26 mouse cellular contexts compared by ENCODE assay signal in the genomic region with DNA sequence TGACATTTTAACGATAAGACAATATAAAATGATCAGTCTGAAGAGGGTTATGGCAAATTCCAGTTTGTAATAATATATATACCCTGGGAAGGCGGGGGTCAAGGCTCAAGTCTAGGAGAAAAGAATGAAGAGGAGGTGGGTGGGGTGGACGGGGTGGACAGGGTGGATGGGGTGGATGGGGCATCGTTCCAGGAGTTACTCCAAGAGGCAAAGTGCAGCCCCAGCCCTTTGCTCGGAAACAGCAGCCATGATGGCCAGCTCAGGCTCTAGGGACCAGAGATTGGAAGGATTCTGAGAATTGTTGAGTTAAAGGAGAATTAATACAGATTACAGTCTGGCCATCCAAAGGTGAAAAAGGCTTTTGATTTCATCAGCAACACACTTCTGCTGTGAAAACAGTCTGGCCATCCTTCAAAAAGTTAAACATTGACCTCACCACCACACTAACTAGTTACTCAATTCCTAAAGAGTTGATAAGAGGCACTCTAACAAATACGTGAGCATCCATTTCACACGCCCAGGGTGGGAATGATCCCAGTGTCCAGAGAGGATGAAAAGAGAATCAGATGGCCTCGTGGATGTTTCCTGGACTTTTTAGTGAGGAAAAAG. TPM values are rescaled to one million over a fixed set of nuclear protein-coding genes. Genes with fewer than 3 reads are reported as not detected.
DNase-seq lines count a peak whose midpoint lies in the region; ATAC-seq and TF ChIP-seq lines count a peak whose summit lies in the region.
"Had no signal": no experiment of that assay in that cellular context is flagged by ENCODE, and none has a peak within 500 bp of the region (broad histone marks: within the 10 kb centered on the region; RNA-seq: fewer than 3 reads in every experiment).

No protein-coding gene starts in this region.

- intact Hi-C loops in gastrocnemius, postnatal 14 days (cut with DNase I; ENCODE audit: low total_unique reads), result no loop called here

- ATAC-seq in lung, postnatal 0 days, result peak; percentile 56
- ATAC-seq: forebrain, embryonic 15.5 days had no signal

- no peaks in the 10 kb centered on the region for H3K36me3 ChIP-seq in lung, postnatal 0 days (ENCODE audit: insufficient read depth, low read length)
- H3K36me3 ChIP-seq: embryonic facial prominence, embryonic 12.5 days; forebrain, embryonic 15.5 days; G1E; heart, embryonic 15.5 days; hindbrain, embryonic 15.5 days; limb, embryonic 10.5 days; midbrain, embryonic 12.5 days; neural tube, embryonic 12.5 days had no signal

- 0 out of 2 replicates have a peak, but pooled peaks cover 3% of the 10 kb centered on the region for H3K4me1 ChIP-seq in lung, postnatal 0 days (ENCODE audit: insufficient read depth, low read depth, low read length)
- no peaks in the 10 kb centered on the region for H3K4me1 ChIP-seq in lung, adult 2 months (ENCODE audit: control insufficient read depth, insufficient read depth, low read length)
- H3K4me1 ChIP-seq: embryonic facial prominence, embryonic 12.5 days; forebrain, embryonic 15.5 days; hindbrain, embryonic 15.5 days; limb, embryonic 10.5 days; midbrain, embryonic 12.5 days; neural tube, embryonic 12.5 days had no signal

- no peaks in the 10 kb centered on the region for H3K9me3 ChIP-seq in lung, postnatal 0 days (ENCODE audit: low read length)
- H3K9me3 ChIP-seq: embryonic facial prominence, embryonic 12.5 days; forebrain, embryonic 15.5 days; G1E; heart, embryonic 15.5 days; hindbrain, embryonic 15.5 days; limb, embryonic 10.5 days; midbrain, embryonic 12.5 days had no signal

- H3K4me3 ChIP-seq in lung, postnatal 0 days (ENCODE audit: low read depth, low read length), result no peak overlapping the region
- no peak overlapping the region for H3K4me3 ChIP-seq in lung, adult 2 months (replicated peaks; ENCODE audit: extremely low read depth, low read depth, low read length)
- H3K4me3 ChIP-seq: embryonic facial prominence, embryonic 12.5 days; erythroblast, embryonic 14.5 days; forebrain, embryonic 15.5 days; heart, adult 2 months; heart, embryonic 15.5 days; hindbrain, embryonic 15.5 days; limb, embryonic 10.5 days; midbrain, embryonic 12.5 days; neural tube, embryonic 12.5 days had no signal

- no peak overlapping the region for H3K9ac ChIP-seq in lung, postnatal 0 days (replicated peaks; ENCODE audit: low read depth)
- H3K9ac ChIP-seq: embryonic facial prominence, embryonic 12.5 days; forebrain, embryonic 15.5 days; heart, embryonic 15.5 days; hindbrain, embryonic 15.5 days; liver, embryonic 14.5 days; midbrain, embryonic 12.5 days; neural tube, embryonic 12.5 days had no signal

- TF ChIP-seq EP300 in lung, postnatal 0 days (IDR thresholded peaks at IDR 0.05), result peak; percentile 79

- H3K27ac ChIP-seq in lung, postnatal 0 days (ENCODE audit: low read length), result no peak overlapping the region
- H3K27ac ChIP-seq: embryonic facial prominence, embryonic 12.5 days; forebrain, embryonic 15.5 days; heart, adult 2 months; heart, embryonic 15.5 days; hindbrain, embryonic 15.5 days; limb, embryonic 10.5 days; liver, embryonic 14.5 days; midbrain, embryonic 12.5 days; neural tube, embryonic 12.5 days had no signal

- 61% methylated on average over 8 of the region's 8 CpGs for WGBS in lung, postnatal 0 days
- WGBS in lung, adult 2 months, result 63% methylated on average over 8 of the region's 8 CpGs

- peak; percentile 19 for DNase-seq in gastrocnemius, postnatal 14 days
- DNase-seq in gastrocnemius, adult 18-20 months (ENCODE audit: low spot score), result no peak
- peak; percentile 72 for DNase-seq in lung, postnatal 0 days (ENCODE audit: low spot score)
- no peak for DNase-seq in lung, adult 2 months
- peak; percentile 19 for DNase-seq in kidney, postnatal 10 days
- DNase-seq in urinary bladder, postnatal 4 days (ENCODE audit: low spot score in 2 of 2), result no peak
- DNase-seq in frontal cortex, postnatal 10 days (ENCODE audit: low spot score in 2 of 2), result no peak
- DNase-seq: adrenal gland, postnatal 14 days; cerebellum, adult 11 months; cerebellum, postnatal 10 days; heart, adult 2 months; heart, postnatal 4 days; right cerebral cortex, postnatal 4 days; thymus, adult 2 months had no signal

- H3K4me2 ChIP-seq in lung, postnatal 0 days (replicated peaks; ENCODE audit: low read depth, low read length), result no peak overlapping the region
- H3K4me2 ChIP-seq: embryonic facial prominence, embryonic 12.5 days; forebrain, embryonic 15.5 days; heart, embryonic 15.5 days; hindbrain, embryonic 15.5 days; midbrain, embryonic 12.5 days; neural tube, embryonic 12.5 days had no signal

- no peaks in the 10 kb centered on the region for H3K27me3 ChIP-seq in lung, postnatal 0 days (replicated peaks; ENCODE audit: insufficient read depth, low read length)
- H3K27me3 ChIP-seq: embryonic facial prominence, embryonic 12.5 days; forebrain, embryonic 15.5 days; heart, embryonic 15.5 days; hindbrain, embryonic 15.5 days; midbrain, embryonic 12.5 days; neural tube, embryonic 12.5 days had no signal

- no peak for TF ChIP-seq CTCF in lung, postnatal 0 days (IDR thresholded peaks at IDR 0.05)
- no peak for TF ChIP-seq CTCF in lung, adult 2 months (IDR thresholded peaks at IDR 0.05; ENCODE audit: insufficient read depth, low read length)

- TF ChIP-seq POLR2A in lung, adult 2 months (IDR thresholded peaks at IDR 0.05; ENCODE audit: borderline replicate concordance, extremely low read depth, low read depth, low read length), result no peak

RNA-seq across cellular contexts. Expression of a gene that starts 45.9 kb away (rescaled TPM):
- total RNA-seq in gastrocnemius, postnatal 14 days (2021), result 1 to 10 TPM; 5.1 to 6.9 TPM
- 1 to 10 TPM; 3.8 to 8.0 TPM for total RNA-seq in gastrocnemius, adult 18-20 months (2021)
- 56.1 and 148 TPM in 2 replicates for polyA plus RNA-seq in lung, postnatal 0 days (2015; fragmentation: Nextera tagmentation; extraction: Ambion mirVana)
- 28.6 and 45.4 TPM in 2 replicates for polyA plus RNA-seq in lung, adult 2 months (2012; rRNA removed)
- total RNA-seq: megakaryocyte progenitor cell, adult 5-6 weeks; monocyte, adult 5-6 weeks had no signal
- polyA plus RNA-seq: erythroblast, embryonic 14.5 days had no signal

Comparison
In these comparisons a context has a peak if more than half of its experiments do, and no peak if none do; other contexts are left out.
1. DNase-seq: peak in gastrocnemius, postnatal 14 days (single experiment), lung, postnatal 0 days (single experiment) and kidney, postnatal 10 days (single experiment); none in gastrocnemius, adult 18-20 months (single experiment), lung, adult 2 months (single experiment), urinary bladder, postnatal 4 days (0 of 2) and frontal cortex, postnatal 10 days (0 of 2).